Mouse (Mus musculus): ENCODE data around the gene Ndst2.

DNA sequence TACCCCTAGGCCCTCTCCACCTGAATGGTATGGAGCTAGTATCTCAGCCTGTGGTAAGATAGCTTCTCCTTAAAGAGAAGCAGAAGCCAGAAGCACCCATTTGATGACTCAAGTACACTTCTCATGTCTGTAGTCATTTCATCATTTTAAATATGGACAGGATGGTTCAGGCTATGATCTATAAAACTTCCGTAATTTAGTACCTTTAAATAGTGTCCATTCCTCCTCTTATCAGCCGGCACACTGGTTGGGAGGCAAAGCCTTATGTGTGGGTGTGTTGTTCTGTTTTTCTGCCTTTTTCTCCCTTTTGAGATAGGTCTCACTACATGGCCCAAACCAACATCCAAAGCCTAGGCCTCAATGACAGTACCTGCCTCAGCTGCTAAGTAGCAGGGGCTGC lies 35.8 kb downstream of the Ndst2 start:
- TF ChIP-seq MYC (IDR thresholded peaks at IDR 0.05; ENCODE audit: low read depth, low read length), result peak; percentile 69; the same call in 1 of the 2 replicates
- no peak for TF ChIP-seq CTCF (IDR thresholded peaks at IDR 0.05 in 2 of 3, conservative IDR thresholded peaks at IDR 0.05 in 1 of 3; ENCODE audit: control insufficient read depth in 1 of 3, insufficient read depth in 1 of 3, low read depth in 2 of 3, low read length in 3 of 3, poor library complexity in 1 of 3, severe bottlenecking in 1 of 3)
- peak; percentile 64; the same call in 1 of the 2 replicates for TF ChIP-seq RCOR1 (IDR thresholded peaks at IDR 0.05; ENCODE audit: low read depth, low read length)
- no peak for TF ChIP-seq ZNF384 (IDR thresholded peaks at IDR 0.05; ENCODE audit: low read depth, low read length)
- TF ChIP-seq POLR2A (IDR thresholded peaks at IDR 0.05; ENCODE audit: control insufficient read depth in 1 of 2, insufficient read depth in 1 of 2, low read depth in 1 of 2, low read length in 2 of 2, poor library complexity in 1 of 2), result no peak
- no peak for TF ChIP-seq GABPA (IDR thresholded peaks at IDR 0.05; ENCODE audit: low read depth, low read length)
- TF ChIP-seq RAD21 (IDR thresholded peaks at IDR 0.05; ENCODE audit: low read depth, low read length), result no peak
- TF ChIP-seq JUND (IDR thresholded peaks at IDR 0.05; ENCODE audit: low read depth, low read length), result no peak
- no peak for TF ChIP-seq CHD2 (IDR thresholded peaks at IDR 0.05; ENCODE audit: low read length)
- no peak for TF ChIP-seq USF1 (IDR thresholded peaks at IDR 0.05; ENCODE audit: low read depth, low read length)
- TF ChIP-seq ZC3H11A (IDR thresholded peaks at IDR 0.05; ENCODE audit: low read depth, low read length), result no peak
